Mouse (Mus musculus): ENCODE data around the gene Scn10a. TPM values are rescaled to one million over a fixed set of nuclear protein-coding genes. Genes with fewer than 3 reads are reported as not detected.

The Scn10a gene
- polyA plus RNA-seq, 1 experiment from 2014 or later = not detected

GRCm38 (mm10) chr9:119633475-119633874, 85.6 kb downstream of the Scn10a start:
- 82% methylated on average over 5 of the region's 5 CpGs for WGBS
- no peaks in the 10 kb centered on the region for H3K9me3 ChIP-seq
- H3K27me3 ChIP-seq = peaks cover 28% of the 10 kb centered on the region
- no peak overlapping the region for H3K4me2 ChIP-seq
- H3K36me3 ChIP-seq = no peaks in the 10 kb centered on the region
- H3K4me1 ChIP-seq = peaks cover 20% of the 10 kb centered on the region
- no peak overlapping the region for H3K9ac ChIP-seq
- no peak for ATAC-seq (ENCODE audit: insufficient number of reproducible peaks, insufficient read depth, low FRiP score, low TSS enrichment, low read depth)
- no peak overlapping the region for H3K27ac ChIP-seq
- H3K4me3 ChIP-seq = no peak overlapping the region

GRCm38 (mm10) chr9:119632801-119633200, 86.3 kb downstream of the Scn10a start:
- no peak overlapping the region for H3K9ac ChIP-seq
- no peaks in the 10 kb centered on the region for H3K9me3 ChIP-seq
- no peak overlapping the region for H3K4me2 ChIP-seq
- H3K27ac ChIP-seq = no peak overlapping the region
- no peak for ATAC-seq (ENCODE audit: insufficient number of reproducible peaks, insufficient read depth, low FRiP score, low TSS enrichment, low read depth)
- H3K36me3 ChIP-seq = no peaks in the 10 kb centered on the region
- H3K4me3 ChIP-seq = no peak overlapping the region
- H3K4me1 ChIP-seq = peaks cover 20% of the 10 kb centered on the region
- WGBS = 26% methylated on average over 12 of the region's 12 CpGs
- H3K27me3 ChIP-seq = peaks cover 28% of the 10 kb centered on the region

- Histone ChIP-seq H3K27ac (no peak overlapping the region), H3K4me2 (peak overlapping the region; percentile 33), H3K4me3 (no peak overlapping the region), H3K27me3 (peaks cover 28% of the 10 kb centered on the region), H3K9ac (0 out of 2 replicates have a peak overlapping the region, but pooled peaks have one; percentile 11), H3K9me3 (no peaks in the 10 kb centered on the region), H3K4me1 (peaks cover 20% of the 10 kb centered on the region), H3K36me3 (no peaks in the 10 kb centered on the region)
- ATAC-seq (ENCODE audit: insufficient number of reproducible peaks, insufficient read depth, low FRiP score, low TSS enrichment, low read depth) = no peak
- WGBS = 30% methylated on average over 15 of the region's 15 CpGs
Observed at GRCm38 (mm10) chr9:119631899-119632533, 87.1 kb downstream of the Scn10a start.

GRCm38 (mm10) chr9:119631393-119631898, 87.7 kb downstream of the Scn10a start:
- WGBS = 50% methylated on average over 13 of the region's 13 CpGs
- no peak for ATAC-seq (ENCODE audit: insufficient number of reproducible peaks, insufficient read depth, low FRiP score, low TSS enrichment, low read depth)
- H3K27ac ChIP-seq = no peak overlapping the region

GRCm38 (mm10) chr9:119628690-119629268, 90.3 kb downstream of the Scn10a start:
- ATAC-seq (ENCODE audit: insufficient number of reproducible peaks, insufficient read depth, low FRiP score, low TSS enrichment, low read depth) = no peak
- WGBS = 58% methylated on average over 8 of the region's 8 CpGs
- Histone ChIP-seq H3K4me3 (no peak overlapping the region), H3K9me3 (no peaks in the 10 kb centered on the region), H3K27me3 (peaks cover 12% of the 10 kb centered on the region), H3K36me3 (no peaks in the 10 kb centered on the region), H3K27ac (no peak overlapping the region), H3K4me1 (peaks cover 20% of the 10 kb centered on the region), H3K9ac (no peak overlapping the region), H3K4me2 (no peak overlapping the region)

More at GRCm38 (mm10) chr9:119631393-119631898, 87.7 kb downstream of the Scn10a start:
- Histone ChIP-seq H3K9me3 (no peaks in the 10 kb centered on the region), H3K4me3 (no peak overlapping the region), H3K4me2 (peak overlapping the region; percentile 33), H3K27me3 (peaks cover 28% of the 10 kb centered on the region), H3K9ac (no peak overlapping the region), H3K36me3 (no peaks in the 10 kb centered on the region), H3K4me1 (peaks cover 20% of the 10 kb centered on the region)

GRCm38 (mm10) chr9:119627227-119627626, 91.9 kb downstream of the Scn10a start:
- Histone ChIP-seq H3K4me3 (no peak overlapping the region), H3K4me2 (no peak overlapping the region), H3K27me3 (peaks cover 5% of the 10 kb centered on the region; the same call in 1 of the 2 replicates), H3K27ac (no peak overlapping the region), H3K9ac (no peak overlapping the region), H3K9me3 (no peaks in the 10 kb centered on the region), H3K4me1 (peaks cover 10% of the 10 kb centered on the region), H3K36me3 (no peaks in the 10 kb centered on the region)
- no peak for ATAC-seq (ENCODE audit: insufficient number of reproducible peaks, insufficient read depth, low FRiP score, low TSS enrichment, low read depth)
- 77% methylated on average over 6 of the region's 6 CpGs for WGBS

- Histone ChIP-seq H3K4me2 (no peak overlapping the region), H3K27ac (no peak overlapping the region), H3K9ac (no peak overlapping the region), H3K9me3 (no peaks in the 10 kb centered on the region), H3K4me1 (no peaks in the 10 kb centered on the region), H3K36me3 (no peaks in the 10 kb centered on the region), H3K27me3 (no peaks in the 10 kb centered on the region), H3K4me3 (no peak overlapping the region)
- 77% methylated on average over 4 of the region's 4 CpGs for WGBS
- no peak for ATAC-seq (ENCODE audit: insufficient number of reproducible peaks, insufficient read depth, low FRiP score, low TSS enrichment, low read depth)
Observed at GRCm38 (mm10) chr9:119624151-119624550, 95.0 kb downstream of the Scn10a start.

- WGBS = 60% methylated on average over 6 of the region's 6 CpGs
- no peak overlapping the region for H3K27ac ChIP-seq
- no peaks in the 10 kb centered on the region for H3K36me3 ChIP-seq
- H3K27me3 ChIP-seq = no peaks in the 10 kb centered on the region
- no peak overlapping the region for H3K4me3 ChIP-seq
- ATAC-seq (ENCODE audit: insufficient number of reproducible peaks, insufficient read depth, low FRiP score, low TSS enrichment, low read depth) = no peak
- no peaks in the 10 kb centered on the region for H3K9me3 ChIP-seq
- no peak overlapping the region for H3K4me2 ChIP-seq
- peaks cover 16% of the 10 kb centered on the region for H3K4me1 ChIP-seq
- no peak overlapping the region for H3K9ac ChIP-seq
Observed at GRCm38 (mm10) chr9:119614798-119615197, 104.3 kb downstream of the Scn10a start.

GRCm38 (mm10) chr9:119610563-119611166, 108.5 kb downstream of the Scn10a start:
- no peak for ATAC-seq (ENCODE audit: insufficient number of reproducible peaks, insufficient read depth, low FRiP score, low TSS enrichment, low read depth)

GRCm38 (mm10) chr9:119606906-119607305, 112.2 kb downstream of the Scn10a start:
- no peak overlapping the region for H3K9ac ChIP-seq
- H3K27ac ChIP-seq = no peak overlapping the region
- WGBS = 91% methylated on average over 5 of the region's 5 CpGs
- no peaks in the 10 kb centered on the region for H3K27me3 ChIP-seq
- H3K4me2 ChIP-seq = no peak overlapping the region
- ATAC-seq (ENCODE audit: insufficient number of reproducible peaks, insufficient read depth, low FRiP score, low TSS enrichment, low read depth) = no peak
- no peaks in the 10 kb centered on the region for H3K36me3 ChIP-seq
- no peak overlapping the region for H3K4me3 ChIP-seq
- no peaks in the 10 kb centered on the region for H3K9me3 ChIP-seq
- peaks cover 17% of the 10 kb centered on the region for H3K4me1 ChIP-seq

More at GRCm38 (mm10) chr9:119610563-119611166, 108.5 kb downstream of the Scn10a start:
- Histone ChIP-seq H3K4me1 (peaks cover 13% of the 10 kb centered on the region), H3K9ac (no peak overlapping the region), H3K27me3 (no peaks in the 10 kb centered on the region), H3K4me3 (no peak overlapping the region), H3K9me3 (no peaks in the 10 kb centered on the region), H3K36me3 (no peaks in the 10 kb centered on the region), H3K27ac (no peak overlapping the region), H3K4me2 (no peak overlapping the region)
- 83% methylated on average over 7 of the region's 7 CpGs for WGBS

GRCm38 (mm10) chr9:119604607-119605006, 114.5 kb downstream of the Scn10a start:
- H3K36me3 ChIP-seq = no peaks in the 10 kb centered on the region
- H3K4me3 ChIP-seq = no peak overlapping the region
- no peak overlapping the region for H3K4me2 ChIP-seq
- peaks cover 17% of the 10 kb centered on the region for H3K4me1 ChIP-seq
- H3K9ac ChIP-seq = no peak overlapping the region
- no peak for ATAC-seq (ENCODE audit: insufficient number of reproducible peaks, insufficient read depth, low FRiP score, low TSS enrichment, low read depth)
- H3K9me3 ChIP-seq = peaks cover 3% of the 10 kb centered on the region; the same call in 1 of the 2 replicates
- no peak overlapping the region for H3K27ac ChIP-seq
- WGBS = 46% methylated on average over 8 of the region's 8 CpGs
- no peaks in the 10 kb centered on the region for H3K27me3 ChIP-seq
